Mouse (Mus musculus) heart, embryonic 15.5 days (tissue): ENCODE results near the gene Stpg2. TPM values are rescaled to one million over a fixed set of nuclear protein-coding genes. Genes with fewer than 3 reads are reported as not detected.

Experiments used
- ATAC-seq: fragments of 200-750 bp; cut with Nextera tagmentation; replicated peaks from 2 replicates; pipeline ENCODE4 v1.8.0; 2017; ENCODE audit warnings: low read depth, moderate TSS enrichment; ENCODE audit not compliant: insufficient number of reproducible peaks, insufficient read depth, low FRiP score
- H3K27ac ChIP-seq: fragments of 300-500 bp; sonication (generic); 2 replicates; pipeline ENCODE4 v1.5.1; 2015; ENCODE audit warnings: mild to moderate bottlenecking, inconsistent platforms
- H3K27me3 ChIP-seq: fragments of 300-500 bp; sonication (generic); 2 replicates; pipeline ENCODE4 v1.6.1; 2015; ENCODE audit warnings: inconsistent platforms
- H3K36me3 ChIP-seq: fragments of 300-500 bp; sonication (generic); 2 replicates; pipeline ENCODE4 v1.6.1; 2015; ENCODE audit warnings: mild to moderate bottlenecking, inconsistent platforms
- H3K4me1 ChIP-seq: fragments of 300-500 bp; sonication (generic); replicated peaks from 2 replicates; pipeline ENCODE4 v1.6.1; 2015; ENCODE audit warnings: inconsistent platforms
- H3K4me2 ChIP-seq: fragments of 300-500 bp; sonication (generic); 2 replicates; pipeline ENCODE4 v1.6.1; 2015; ENCODE audit warnings: inconsistent platforms, mild to moderate bottlenecking, moderate library complexity
- H3K4me3 ChIP-seq: fragments of 300-500 bp; sonication (generic); 2 replicates; pipeline ENCODE4 v1.5.1; 2015; ENCODE audit warnings: mild to moderate bottlenecking, inconsistent platforms
- H3K9ac ChIP-seq: fragments of 300-500 bp; sonication (generic); 2 replicates; pipeline ENCODE4 v1.6.1; 2015; ENCODE audit warnings: mild to moderate bottlenecking, inconsistent platforms
- H3K9me3 ChIP-seq: fragments of 300-500 bp; sonication (generic); replicated peaks from 2 replicates; pipeline ENCODE4 v1.6.1; 2016; ENCODE audit warnings: inconsistent platforms
- WGBS: fragments of 180-500 bp; shearing (Covaris S2); methylation state at CpG from one replicate; pipeline ENCODE4 v1.1.7; 2015; ENCODE audit warnings: mixed read lengths; 5-methylcytosine and 5-hydroxymethylcytosine counted together
- polyA plus RNA-seq: library from polyadenylated mRNA; unstranded; fragments of >200 nt; fragmentation: Nextera tagmentation; extraction: Ambion mirVana; gene quantifications from 2 replicates; pipeline ENCODE4 v1.2.1, GENCODE M21; 2015

Gene Stpg2
- polyA plus RNA-seq, 1 experiment from 2014 or later, result 0.08 TPM

GRCm38 (mm10) chr3:139739388-139739787, 533.9 kb downstream of the Stpg2 start:
- 84% methylated on average over 4 of the region's 4 CpGs for WGBS
- H3K36me3 ChIP-seq, result no peaks in the 10 kb centered on the region
- no peak for ATAC-seq

More at GRCm38 (mm10) chr3:139739388-139739787, 533.9 kb downstream of the Stpg2 start:
- H3K27me3 ChIP-seq, result no peaks in the 10 kb centered on the region
- no peaks in the 10 kb centered on the region for H3K4me1 ChIP-seq
- no peaks in the 10 kb centered on the region for H3K9me3 ChIP-seq
- H3K9ac ChIP-seq, result no peak overlapping the region
- no peak overlapping the region for H3K4me3 ChIP-seq
- H3K4me2 ChIP-seq, result no peak overlapping the region
- no peak overlapping the region for H3K27ac ChIP-seq

Other genes starting within 250 kb of the Stpg2 start
- 49.8 and 54.0 TPM in 2 replicates for gene Rap1gds1, start 130.5 kb upstream of the Stpg2 start, polyA plus RNA-seq